Mouse (Mus musculus): ENCODE measurements around the gene Armc8.
A peak's percentile ranks its signal among the peaks of the same experiment; 100 is the strongest.
"Not testable (repeated sequence)": the region's sequence is repeated elsewhere in the genome, so short reads cannot be mapped to it uniquely, and the experiment has no call there.

Gene Armc8

GRCm38 (mm10) chr9:99568347-99569070 is at the start of gene Armc8:
TSS of gene Armc8 (minus strand) at chr9:99568899.
- DNase-seq (ENCODE audit: low read depth, low spot score), result peak; percentile 68

DNA sequence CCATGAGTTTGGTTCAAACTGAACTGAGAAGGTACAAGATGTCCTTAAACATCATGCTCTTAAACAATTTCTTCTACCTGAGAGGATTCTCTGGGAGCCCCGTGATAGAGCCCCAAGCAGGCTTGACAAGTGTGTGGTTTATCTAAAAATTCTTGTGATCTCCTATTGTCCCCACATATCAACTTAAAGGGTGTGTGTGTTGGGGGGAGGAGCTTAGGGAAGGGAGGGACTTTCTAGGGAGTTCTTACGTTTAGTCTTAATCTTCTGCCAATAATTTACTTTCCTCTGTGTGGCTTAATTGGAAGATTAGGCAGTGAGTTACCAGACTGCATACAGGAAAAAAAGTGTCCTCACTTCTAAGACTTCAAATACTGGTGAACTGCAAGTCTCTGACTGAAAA is 43.5 kb upstream of the Armc8 start, which contains the start of gene A4gnt:
Gene A4gnt, plus strand, starts transcription at position 301 of the 400 bp plus-strand sequence.
- no peak for DNase-seq (ENCODE audit: low read depth, low spot score)

GRCm38 (mm10) chr9:99603566-99603965 is 34.9 kb upstream of the Armc8 start:
- no peak for DNase-seq (ENCODE audit: low read depth, low spot score)

DNA sequence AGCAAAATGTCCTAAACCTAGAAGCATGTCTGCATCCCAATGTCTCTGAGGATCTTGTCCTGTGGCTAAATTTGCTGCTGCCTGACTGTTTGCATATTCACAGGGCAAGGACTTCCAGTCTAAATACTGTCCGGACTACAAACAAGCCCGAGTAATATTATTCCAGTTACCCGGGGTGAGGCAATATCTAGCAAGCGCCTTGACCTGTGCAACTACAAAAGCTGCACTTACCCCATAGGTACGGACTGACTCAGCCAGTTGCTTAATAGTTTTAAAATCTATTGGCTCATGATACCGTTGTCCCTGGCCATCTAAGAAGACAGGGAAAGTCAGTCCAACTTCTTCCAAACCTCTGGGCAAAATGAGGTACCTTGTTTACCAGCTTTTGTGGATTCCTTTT is 30.4 kb upstream of the Armc8 start:
- not testable (repeated sequence) for DNase-seq (ENCODE audit: low read depth, low spot score)

DNA sequence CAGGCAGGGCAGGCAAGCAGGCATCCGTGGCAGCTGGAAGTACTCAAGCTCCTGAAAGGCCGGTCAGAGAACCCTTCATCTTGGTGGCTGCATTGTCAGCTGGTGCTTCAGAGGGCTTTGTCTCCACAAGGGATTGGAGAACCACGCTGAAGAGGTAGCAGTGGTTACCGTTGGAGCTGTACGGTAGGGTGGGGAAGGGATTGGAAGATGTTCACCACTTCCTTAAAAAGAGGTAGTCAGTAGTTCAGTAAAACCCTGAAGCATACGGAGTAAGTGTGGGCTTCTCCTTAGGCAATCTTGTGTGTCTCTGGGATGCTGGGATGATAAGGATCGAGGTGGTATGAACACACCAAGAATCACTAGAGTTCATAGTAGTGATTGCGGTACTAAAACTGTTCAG is 22.4 kb upstream of the Armc8 start:
- DNase-seq (ENCODE audit: low read depth, low spot score), result no peak

- no peak for DNase-seq (ENCODE audit: low read depth, low spot score)
Observed at GRCm38 (mm10) chr9:99587505-99588202, 19.0 kb upstream of the Armc8 start.

- no peak for DNase-seq (ENCODE audit: low read depth, low spot score)
Observed at GRCm38 (mm10) chr9:99580655-99581054, 12.0 kb upstream of the Armc8 start.

DNA sequence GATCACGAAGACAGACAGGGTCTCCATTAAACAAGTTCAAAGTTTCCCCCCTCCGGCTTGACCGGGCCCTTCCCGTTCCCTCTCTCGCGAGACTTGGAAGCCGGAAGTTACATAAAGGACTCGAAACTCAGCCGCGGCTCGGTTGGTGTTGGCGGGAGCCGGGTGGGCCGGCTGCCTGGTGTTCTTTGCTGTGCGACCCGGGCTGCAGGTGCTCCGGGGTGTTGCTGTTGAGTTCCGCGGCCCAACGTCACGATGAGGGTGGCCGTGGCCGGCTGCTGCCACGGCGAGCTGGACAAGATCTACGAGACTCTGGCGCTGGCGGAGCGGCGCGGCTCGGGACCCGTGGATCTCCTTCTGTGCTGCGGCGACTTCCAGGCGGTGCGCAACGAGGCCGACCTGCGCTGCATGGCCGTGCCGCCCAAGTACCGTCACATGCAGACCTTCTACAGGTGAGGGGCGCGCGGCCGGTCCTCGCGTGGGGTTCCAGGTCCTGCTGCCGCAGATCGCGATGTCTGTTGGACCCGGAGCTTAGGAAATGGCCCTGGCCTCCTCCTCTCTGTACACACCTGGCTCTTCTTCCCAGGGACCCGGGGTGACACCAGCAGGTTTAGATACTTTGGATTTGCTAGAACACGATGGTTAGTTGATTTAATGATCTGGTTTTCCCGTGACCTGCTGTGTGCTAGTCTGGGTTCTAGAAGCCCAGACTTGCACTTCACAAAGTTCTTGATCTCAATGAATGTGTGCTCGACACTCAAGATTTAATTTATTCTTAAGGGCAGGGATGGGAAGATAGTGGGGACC is 7.2 kb upstream of the Armc8 start, which contains the start of gene Dbr1:
Gene Dbr1, plus strand, starts transcription at position 123 of the 804 bp plus-strand sequence.
- peak; percentile 82 for DNase-seq (ENCODE audit: low read depth, low spot score)

GRCm38 (mm10) chr9:99569071-99569397 is 335 bp upstream of the Armc8 start:
- DNase-seq (ENCODE audit: low read depth, low spot score), result no peak

DNA sequence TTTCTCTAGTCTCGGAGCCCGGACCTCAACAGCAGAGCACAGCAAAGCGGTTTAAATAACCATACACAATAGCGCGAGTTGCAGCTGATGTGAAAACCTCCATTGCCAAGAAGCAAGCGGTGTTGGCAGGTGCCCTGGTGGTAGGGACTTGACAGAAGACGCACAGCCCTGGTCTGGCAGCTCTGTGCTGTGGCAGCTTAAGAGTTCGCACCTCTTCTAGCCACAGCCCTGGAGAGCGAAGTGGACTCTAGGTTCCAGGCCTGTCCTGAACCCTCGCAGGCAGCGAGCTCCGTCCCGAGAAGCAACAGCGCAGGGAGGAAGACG is 714 bp downstream of the Armc8 start:
- DNase-seq (ENCODE audit: low read depth, low spot score), result no peak

DNA sequence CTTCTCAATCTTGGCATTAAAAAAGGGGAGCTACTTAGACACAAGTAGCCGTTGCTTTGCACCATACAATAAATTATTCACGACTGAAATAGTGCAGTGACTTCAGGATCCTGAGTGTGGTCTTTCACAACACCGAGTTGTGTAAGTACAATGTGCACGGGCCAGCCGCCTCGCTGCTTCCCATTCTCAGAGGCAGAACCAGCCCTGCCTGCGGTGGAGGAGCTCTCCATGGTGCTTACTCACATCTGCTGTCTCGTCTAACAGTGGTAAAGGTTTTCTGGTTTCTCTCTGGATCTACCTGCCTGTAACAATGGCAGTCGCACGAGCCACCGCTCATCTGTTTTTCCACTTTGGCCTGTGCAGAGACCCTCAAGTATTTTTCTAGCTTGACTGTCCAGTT is 5.0 kb downstream of the Armc8 start:
- DNase-seq (ENCODE audit: low read depth, low spot score), result no peak

- no peak for DNase-seq (ENCODE audit: low read depth, low spot score)
Observed at GRCm38 (mm10) chr9:99560389-99560788, 8.3 kb downstream of the Armc8 start.

- no peak for DNase-seq (ENCODE audit: low read depth, low spot score)
Observed at GRCm38 (mm10) chr9:99559557-99559904, 9.2 kb downstream of the Armc8 start.

GRCm38 (mm10) chr9:99558824-99559556 is 9.7 kb downstream of the Armc8 start:
- DNase-seq (ENCODE audit: low read depth, low spot score), result no peak

- no peak for DNase-seq (ENCODE audit: low read depth, low spot score)
Observed at GRCm38 (mm10) chr9:99557580-99558300, 11.0 kb downstream of the Armc8 start.

GRCm38 (mm10) chr9:99555253-99555652 is 13.4 kb downstream of the Armc8 start:
- DNase-seq (ENCODE audit: low read depth, low spot score), result no peak

DNA sequence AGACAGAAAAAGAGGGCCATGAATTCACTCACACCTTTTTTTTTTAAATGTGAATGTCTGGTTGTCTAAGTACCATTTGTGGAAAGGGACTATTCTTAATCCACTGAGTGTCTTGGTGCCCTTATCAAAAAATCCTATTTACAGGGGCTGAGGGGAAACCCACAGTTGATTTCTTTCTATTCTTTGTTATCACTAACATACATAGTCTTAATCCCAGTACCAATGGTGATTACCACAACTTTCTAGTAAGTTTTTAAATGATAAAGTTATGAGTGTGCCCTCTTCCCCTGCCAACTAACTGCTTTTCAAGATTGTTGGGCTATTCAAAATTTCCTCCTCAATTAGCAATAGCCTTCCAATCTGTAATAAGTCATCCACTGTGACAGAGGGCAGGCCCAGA is 14.6 kb downstream of the Armc8 start:
- DNase-seq (ENCODE audit: low read depth, low spot score), result no peak

GRCm38 (mm10) chr9:99553049-99553448 is 15.7 kb downstream of the Armc8 start:
- DNase-seq (ENCODE audit: low read depth, low spot score), result no peak

- DNase-seq (ENCODE audit: low read depth, low spot score), result no peak
Observed at GRCm38 (mm10) chr9:99552068-99552467, 16.6 kb downstream of the Armc8 start.

DNA sequence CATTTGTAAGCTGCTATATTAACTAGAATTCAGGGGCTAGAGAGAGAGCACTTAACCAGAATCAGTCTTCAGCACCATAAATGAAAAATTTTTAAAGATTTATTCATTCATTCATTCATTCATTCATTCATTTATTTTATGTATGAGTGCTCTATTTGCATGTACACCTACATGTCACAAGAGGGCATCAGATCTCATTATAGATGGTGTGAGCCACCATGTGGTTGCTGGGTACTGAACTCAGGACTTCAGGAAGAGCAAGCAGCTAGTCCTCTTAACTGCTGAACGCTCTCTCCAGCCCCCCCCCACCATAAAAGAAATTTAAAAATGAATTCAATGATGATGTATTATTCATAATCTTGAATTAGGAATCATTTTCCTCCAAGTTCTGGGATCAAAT is 22.4 kb downstream of the Armc8 start:
- DNase-seq (ENCODE audit: low read depth, low spot score), result no peak

DNA sequence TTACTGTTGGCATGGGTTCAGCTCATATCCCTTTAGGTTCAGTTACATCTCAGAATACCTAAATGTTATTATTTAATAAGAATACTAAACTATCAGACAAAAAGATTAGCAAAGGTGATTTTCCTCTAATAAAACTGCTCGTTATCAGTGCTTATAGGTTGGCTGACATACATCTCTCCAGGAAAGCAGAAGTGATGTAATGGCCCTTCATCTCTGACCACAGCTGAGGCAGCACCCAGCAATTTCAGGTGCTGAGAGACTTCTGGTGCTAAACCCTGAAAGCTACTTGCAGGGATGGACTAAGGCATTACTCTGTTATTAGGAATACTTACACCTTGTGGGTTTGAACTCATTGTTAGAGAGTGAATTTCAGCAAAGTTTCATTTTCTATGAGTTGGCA is 36.8 kb downstream of the Armc8 start:
- no peak for DNase-seq (ENCODE audit: low read depth, low spot score)
